Mouse (Mus musculus): Measurements from ENCODE around the gene Rnf144b.

- TF ChIP-seq POLR2A (IDR thresholded peaks at IDR 0.05; ENCODE audit: low read depth, low read length): no peak
- TF ChIP-seq CTCF (IDR thresholded peaks at IDR 0.05; ENCODE audit: extremely low read depth, insufficient read length, insufficient replicate concordance, low read depth, low read length): no peak
These were observed 88.0 kb downstream of the Rnf144b start for GRCm38 (mm10) chr13:47210496-47210895.
